Mouse (Mus musculus): ENCODE data around the gene Gm20532.
A peak's percentile ranks its signal among the peaks of the same experiment; 100 is the strongest.

The Gm20532 gene

GRCm38 (mm10) chr2:26646643-26647293 lies 60.3 kb downstream of the Gm20532 start:
- DNase-seq (ENCODE audit: low spot score), result peak; percentile 84

- DNase-seq (ENCODE audit: low spot score), result no peak
Observed at GRCm38 (mm10) chr2:26654687-26655086, 68.2 kb downstream of the Gm20532 start.

GRCm38 (mm10) chr2:26657426-26657825 lies 71.0 kb downstream of the Gm20532 start:
- no peak for DNase-seq (ENCODE audit: low spot score)

- DNase-seq (ENCODE audit: low spot score), result no peak
Observed at GRCm38 (mm10) chr2:26661143-26661752, 74.8 kb downstream of the Gm20532 start.

- no peak for DNase-seq (ENCODE audit: low spot score)
Observed at GRCm38 (mm10) chr2:26661768-26662508, 75.5 kb downstream of the Gm20532 start.

GRCm38 (mm10) chr2:26662509-26662882 lies 76.1 kb downstream of the Gm20532 start:
- no peak for DNase-seq (ENCODE audit: low spot score)

GRCm38 (mm10) chr2:26663112-26663511 lies 76.7 kb downstream of the Gm20532 start:
- DNase-seq (ENCODE audit: low spot score), result no peak

- DNase-seq (ENCODE audit: low spot score), result peak; percentile 47
Observed at GRCm38 (mm10) chr2:26663551-26663950, 77.1 kb downstream of the Gm20532 start.

GRCm38 (mm10) chr2:26668746-26669145 lies 82.3 kb downstream of the Gm20532 start:
- DNase-seq (ENCODE audit: low spot score), result peak; percentile 24

- no peak for DNase-seq (ENCODE audit: low spot score)
Observed at GRCm38 (mm10) chr2:26671182-26671581, 84.7 kb downstream of the Gm20532 start, which contains the start of gene Lcn4. Gene Lcn4 (minus strand): TSS chr2:26671282.

All from lung, postnatal 25 days (tissue).